Mouse (Mus musculus): Measurements from ENCODE around the gene Atp5k. TPM values are rescaled to one million over a fixed set of nuclear protein-coding genes. Genes with fewer than 3 reads are reported as not detected.

Atp5k gene
- polyA plus RNA-seq (2017; shearing (Covaris generic)): 100 to 1,000 TPM; 201 to 223 TPM

DNA sequence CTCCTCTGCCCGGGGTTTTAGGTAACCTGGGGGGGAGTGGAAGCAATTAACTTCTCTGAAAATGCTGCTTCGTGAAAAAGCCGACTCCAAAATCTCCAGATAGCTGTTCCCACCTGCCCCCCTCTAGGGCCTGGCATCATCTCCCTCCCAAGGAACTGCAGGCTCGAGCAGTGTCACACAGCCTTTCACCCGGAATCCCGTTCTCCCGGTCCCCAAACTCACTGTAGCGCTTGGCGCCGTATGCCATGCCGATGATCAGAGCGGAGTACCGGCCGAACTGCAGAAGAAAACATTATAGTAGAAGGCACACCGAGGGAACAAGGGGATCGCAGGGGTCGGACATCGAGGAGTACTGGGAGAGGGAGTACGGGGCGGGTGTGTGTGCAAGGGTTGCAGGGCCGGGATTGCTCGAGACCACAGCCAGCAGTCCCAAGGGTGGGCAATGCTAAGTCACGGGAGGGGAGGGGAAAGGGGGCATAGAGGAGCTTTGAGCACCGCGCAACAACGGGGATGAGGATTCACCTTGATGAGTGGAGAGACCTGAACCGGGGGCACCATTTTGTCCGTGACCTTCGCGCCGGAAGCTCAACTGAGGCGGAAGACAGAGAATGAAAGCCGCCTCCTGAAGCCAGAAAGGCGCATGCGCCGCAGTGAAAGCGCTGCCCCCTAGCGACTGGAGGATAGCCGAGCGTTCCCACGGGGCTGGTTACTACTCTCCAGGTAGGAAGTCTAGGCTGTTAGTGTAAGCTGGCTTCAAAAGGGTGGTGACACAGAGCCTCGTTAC lies at the start of gene Atp5k:
TSS of gene Atp5k (minus strand) at position 645 of the 784 bp plus-strand sequence.

GRCm38 (mm10) chr5:108461082-108462065 lies 27.1 kb upstream of the Atp5k start, which contains the start of gene Pcgf3:
Gene Pcgf3 (plus strand): TSS chr5:108461232.

GRCm38 (mm10) chr5:108448785-108449668 lies 14.8 kb upstream of the Atp5k start, which contains the start of gene Mfsd7a:
Gene Mfsd7a (minus strand): TSS chr5:108448891.

DNA sequence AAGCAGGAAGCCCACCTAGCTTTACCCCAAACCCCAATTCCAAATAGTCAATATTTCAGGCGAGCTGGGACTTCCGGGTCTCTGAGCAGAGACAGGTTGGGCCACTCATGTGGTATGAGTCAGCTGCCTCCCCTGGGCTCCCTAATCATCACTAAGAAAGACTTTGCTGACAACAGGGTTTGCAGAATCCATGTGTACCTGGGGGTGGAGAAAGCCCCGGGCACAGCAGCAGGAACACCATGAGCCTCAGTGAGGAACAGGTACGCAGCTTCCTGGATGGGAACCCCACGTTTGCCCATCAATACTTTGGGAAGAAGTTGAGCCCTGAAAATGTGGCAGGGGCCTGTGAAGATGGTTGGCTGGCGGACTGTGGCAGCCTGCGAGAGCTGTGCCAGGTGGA lies 46.0 kb downstream of the Atp5k start, which contains the start of gene Pde6b:
TSS of gene Pde6b (plus strand) at position 191 of the 400 bp plus-strand sequence.

Other genes starting within 250 kb of the Atp5k start
- 10 to 100 TPM; 52.7 to 74.8 TPM for gene Dr1, start 165.6 kb downstream of the Atp5k start, polyA plus RNA-seq (2017; shearing (Covaris generic))
- gene Pigg, start 121.8 kb downstream of the Atp5k start, polyA plus RNA-seq (2017; shearing (Covaris generic)): 1 to 10 TPM; 2.4 to 2.5 TPM
- gene Gm42517, start 66.5 kb downstream of the Atp5k start, polyA plus RNA-seq (2017; shearing (Covaris generic)): not detected
- under 1 TPM; 0.41 to 0.90 TPM for gene Pde6b, start 46.1 kb downstream of the Atp5k start, polyA plus RNA-seq (2017; shearing (Covaris generic))
- gene Mfsd7a, start 14.4 kb upstream of the Atp5k start, polyA plus RNA-seq (2017; shearing (Covaris generic)): under 1 TPM in 1 of 2 experiments, not detected in 1; 0.11 TPM
- 10 to 100 TPM; 13.1 to 14.9 TPM for gene Pcgf3, start 26.8 kb upstream of the Atp5k start, polyA plus RNA-seq (2017; shearing (Covaris generic))
- not detected for gene Cplx1, start 115.6 kb upstream of the Atp5k start, polyA plus RNA-seq (2017; shearing (Covaris generic))
- gene Gak, start 195.3 kb upstream of the Atp5k start, polyA plus RNA-seq (2017; shearing (Covaris generic)): 100 to 1,000 TPM in 1 of 2 experiments, 10 to 100 TPM in 1; 95.2 to 144 TPM
- 10 to 100 TPM; 36.5 to 44.6 TPM for gene Tmem175, start 195.3 kb upstream of the Atp5k start, polyA plus RNA-seq (2017; shearing (Covaris generic))
- gene Idua, start 225.9 kb upstream of the Atp5k start, polyA plus RNA-seq (2017; shearing (Covaris generic)): 10 to 100 TPM; 23.0 to 30.2 TPM
- 10 to 100 TPM; 15.6 to 21.7 TPM for gene Dgkq, start 235.2 kb upstream of the Atp5k start, polyA plus RNA-seq (2017; shearing (Covaris generic))
- gene Slc26a1, start 241.1 kb upstream of the Atp5k start, polyA plus RNA-seq (2017; shearing (Covaris generic)): under 1 TPM in 1 of 2 experiments, not detected in 1; 0.11 TPM

Data from activated CD4-positive, CD25-positive, alpha-beta regulatory T cell (primary cell).